Mouse (Mus musculus) forebrain, embryonic 14.5 days (tissue): ENCODE data around the gene Agtpbp1. TPM values are rescaled to one million over a fixed set of nuclear protein-coding genes. Genes with fewer than 3 reads are reported as not detected.

Source experiments
- ATAC-seq: fragments of 200-750 bp; cut with Nextera tagmentation; 2 replicates; pipeline ENCODE4 v1.8.0; 2017; ENCODE audit warnings: mild to moderate bottlenecking, moderate library complexity
- DNase-seq: peaks from one replicate; pipeline ENCODE4 v3.0.0-alpha.2; 2015; ENCODE audit warnings: low spot score
- H3K27ac ChIP-seq: fragments of 300-500 bp; sonication (generic); 2 replicates; pipeline ENCODE4 v1.5.1; 2014; ENCODE audit warnings: low read depth, mild to moderate bottlenecking, control low read depth, low read length, moderate library complexity
- H3K27me3 ChIP-seq: fragments of 300-500 bp; sonication (generic); replicated peaks from 2 replicates; pipeline ENCODE4 v1.6.1; 2014; ENCODE audit warnings: low read length, control low read depth, mixed read lengths; ENCODE audit not compliant: control insufficient read depth, insufficient read depth
- H3K36me3 ChIP-seq: fragments of 300-500 bp; sonication (generic); 2 replicates; pipeline ENCODE4 v1.6.1; 2014; ENCODE audit warnings: low read length, control low read depth; ENCODE audit not compliant: control insufficient read depth, insufficient read depth
- H3K4me1 ChIP-seq: fragments of 300-500 bp; sonication (generic); 2 replicates; pipeline ENCODE4 v1.6.1; 2014; ENCODE audit warnings: antibody characterized with exemption, low read length, control low read depth; ENCODE audit not compliant: control insufficient read depth, insufficient read depth
- H3K4me2 ChIP-seq: fragments of 300-500 bp; sonication (generic); 2 replicates; pipeline ENCODE4 v1.6.1; 2014; ENCODE audit warnings: mild to moderate bottlenecking, control low read depth, low read length
- H3K4me3 ChIP-seq: fragments of 300-500 bp; sonication (generic); 2 replicates; pipeline ENCODE4 v1.5.1; 2014; ENCODE audit warnings: low read depth, low read length, control low read depth
- H3K9ac ChIP-seq: fragments of 300-500 bp; sonication (generic); 2 replicates; pipeline ENCODE4 v1.6.1; 2014; ENCODE audit warnings: mild to moderate bottlenecking, low read length, control low read depth, moderate library complexity
- H3K9me3 ChIP-seq: fragments of 300-500 bp; sonication (generic); replicated peaks from 2 replicates; pipeline ENCODE4 v1.6.1; 2016; ENCODE audit warnings: low read length, control low read depth, mixed read lengths; ENCODE audit not compliant: control insufficient read depth
- WGBS: fragments of 180-500 bp; shearing (Covaris S2); extraction: QIAGEN DNeasy Blood & Tissue Kit; methylation state at CpG from one replicate; pipeline ENCODE4 v1.1.7; 2014; 5-methylcytosine and 5-hydroxymethylcytosine counted together
- polyA plus RNA-seq: library from polyadenylated mRNA; unstranded; fragments of >200 nt; fragmentation: Nextera tagmentation; extraction: Ambion mirVana; gene quantifications from 2 replicates; pipeline ENCODE4 v1.2.1, GENCODE M21; 2014

The Agtpbp1 gene
- polyA plus RNA-seq, 1 experiment from 2014 or later: 51.8 TPM

GRCm38 (mm10) chr13:59534301-59534700 lies 50.7 kb downstream of the Agtpbp1 start:
- Histone ChIP-seq H3K9me3 (no peaks in the 10 kb centered on the region), H3K9ac (no peak overlapping the region), H3K4me1 (no peaks in the 10 kb centered on the region), H3K4me2 (no peak overlapping the region), H3K36me3 (peaks cover 11% of the 10 kb centered on the region), H3K27ac (no peak overlapping the region), H3K27me3 (no peaks in the 10 kb centered on the region), H3K4me3 (no peak overlapping the region)
- no peak for DNase-seq
- ATAC-seq: no peak
- WGBS: 76% methylated on average over 4 of the region's 4 CpGs

DNA sequence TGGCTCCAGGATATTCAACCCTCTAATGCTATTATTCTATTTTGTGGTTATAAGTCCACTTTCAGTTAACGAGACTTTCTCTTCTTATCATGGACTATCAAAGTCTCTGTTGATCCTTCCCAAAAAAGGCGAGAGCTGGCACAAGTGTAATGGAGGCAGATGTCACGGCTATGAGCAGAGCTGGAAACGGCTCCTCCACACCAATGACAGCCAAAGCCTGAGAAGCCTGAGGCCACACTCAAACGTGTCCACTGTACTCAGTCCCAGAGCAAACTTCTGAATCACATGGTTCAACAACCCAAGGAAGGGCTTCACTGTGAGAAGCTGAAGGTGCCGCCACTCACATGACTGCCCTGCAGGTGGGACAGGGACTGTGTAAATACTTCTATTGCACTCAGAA lies 51.7 kb downstream of the Agtpbp1 start:
- Histone ChIP-seq H3K36me3 (peaks cover 14% of the 10 kb centered on the region), H3K4me2 (no peak overlapping the region), H3K4me1 (no peaks in the 10 kb centered on the region), H3K9ac (no peak overlapping the region), H3K27ac (no peak overlapping the region), H3K27me3 (no peaks in the 10 kb centered on the region), H3K9me3 (no peaks in the 10 kb centered on the region), H3K4me3 (no peak overlapping the region)
- ATAC-seq (no peak), DNase-seq (no peak)
- 71% methylated on average over 6 of the region's 6 CpGs for WGBS

- no peak overlapping the region for H3K4me2 ChIP-seq
- WGBS: 54% methylated on average over 2 of the region's 2 CpGs
- H3K4me3 ChIP-seq: no peak overlapping the region
- no peaks in the 10 kb centered on the region for H3K27me3 ChIP-seq
- DNase-seq (peak; percentile 22), ATAC-seq (no peak)
- no peaks in the 10 kb centered on the region for H3K4me1 ChIP-seq
- no peak overlapping the region for H3K27ac ChIP-seq
- H3K36me3 ChIP-seq: peaks cover 30% of the 10 kb centered on the region
- H3K9me3 ChIP-seq: no peaks in the 10 kb centered on the region
- no peak overlapping the region for H3K9ac ChIP-seq
These were observed 53.8 kb downstream of the Agtpbp1 start for GRCm38 (mm10) chr13:59531203-59531602.

GRCm38 (mm10) chr13:59530491-59530890 lies 54.5 kb downstream of the Agtpbp1 start:
- Histone ChIP-seq H3K27ac (no peak overlapping the region), H3K4me1 (no peaks in the 10 kb centered on the region), H3K36me3 (peaks cover 31% of the 10 kb centered on the region), H3K4me2 (no peak overlapping the region), H3K9ac (no peak overlapping the region), H3K9me3 (no peaks in the 10 kb centered on the region), H3K27me3 (no peaks in the 10 kb centered on the region), H3K4me3 (no peak overlapping the region)
- DNase-seq: no peak
- ATAC-seq: no peak
- 90% methylated on average over 8 of the region's 8 CpGs for WGBS

DNA sequence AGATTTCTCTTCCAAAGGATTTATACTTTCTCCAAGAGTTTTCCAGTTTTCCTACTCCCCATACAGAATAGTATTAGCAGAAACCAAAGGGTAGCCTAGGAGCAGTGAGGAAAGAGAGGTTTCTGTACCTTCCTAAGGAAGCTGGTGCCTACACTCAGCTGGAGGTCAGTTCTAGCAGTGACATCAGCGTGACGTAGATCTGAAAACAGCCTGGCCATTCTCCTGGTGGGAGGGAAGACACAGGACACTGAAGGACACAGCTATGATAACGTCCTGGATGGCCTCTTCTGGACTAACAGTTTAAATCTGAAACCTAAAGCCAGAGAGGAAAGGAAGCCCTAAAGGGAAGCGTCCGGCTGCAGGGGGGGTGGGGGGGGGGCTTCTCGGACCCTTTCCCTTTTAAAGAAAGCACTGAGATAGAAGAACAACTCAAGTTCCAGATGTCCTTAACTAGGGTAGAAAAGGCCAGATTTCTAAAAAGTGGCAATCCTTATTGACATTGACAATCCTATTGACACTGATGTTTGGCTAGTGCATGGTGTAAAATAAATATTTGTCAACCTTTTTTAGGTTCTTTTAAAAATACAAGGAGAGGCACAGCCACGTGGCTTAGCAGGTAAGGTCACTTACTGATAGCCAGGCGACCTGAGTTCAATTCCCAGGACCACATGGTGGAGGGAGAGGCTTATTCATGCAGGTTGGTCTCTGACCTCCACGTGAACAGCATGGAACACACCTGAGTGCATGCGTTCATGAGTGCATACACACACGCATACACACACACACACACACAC lies 63.6 kb downstream of the Agtpbp1 start:
- WGBS: 81% methylated on average over 11 of the region's 11 CpGs
- Histone ChIP-seq H3K9ac (no peak overlapping the region), H3K4me1 (no peaks in the 10 kb centered on the region), H3K27ac (no peak overlapping the region), H3K27me3 (no peaks in the 10 kb centered on the region), H3K4me2 (no peak overlapping the region), H3K36me3 (peaks cover 23% of the 10 kb centered on the region), H3K4me3 (no peak overlapping the region), H3K9me3 (no peaks in the 10 kb centered on the region)
- no peak for DNase-seq
- no peak for ATAC-seq

GRCm38 (mm10) chr13:59520834-59521233 lies 64.2 kb downstream of the Agtpbp1 start:
- ATAC-seq (no peak), DNase-seq (no peak)
- Histone ChIP-seq H3K9me3 (no peaks in the 10 kb centered on the region), H3K4me3 (no peak overlapping the region), H3K27ac (no peak overlapping the region), H3K4me2 (no peak overlapping the region), H3K27me3 (no peaks in the 10 kb centered on the region), H3K36me3 (peaks cover 20% of the 10 kb centered on the region), H3K4me1 (no peaks in the 10 kb centered on the region), H3K9ac (no peak overlapping the region)
- WGBS: 85% methylated on average over 2 of the region's 2 CpGs

DNA sequence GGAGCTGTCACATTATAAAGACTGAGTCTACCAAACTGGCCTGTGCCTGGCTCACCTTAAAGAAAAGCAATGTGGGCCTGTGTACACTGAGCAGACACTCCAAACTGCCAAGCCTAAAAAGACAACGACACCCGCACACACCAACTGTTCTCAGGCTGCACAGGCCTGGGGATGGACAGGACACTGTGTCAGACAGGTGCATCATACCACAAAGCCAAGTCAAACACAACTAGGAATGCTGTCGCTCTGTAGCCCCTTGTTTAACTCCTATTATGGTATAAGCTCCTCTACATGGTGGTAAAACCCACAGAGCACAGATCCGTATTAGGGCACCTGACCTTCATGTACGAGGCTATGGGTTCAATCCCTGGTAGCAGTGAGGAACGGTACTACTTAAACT lies 65.5 kb downstream of the Agtpbp1 start:
- H3K9me3 ChIP-seq: no peaks in the 10 kb centered on the region
- H3K36me3 ChIP-seq: peaks cover 13% of the 10 kb centered on the region
- H3K4me1 ChIP-seq: no peaks in the 10 kb centered on the region
- DNase-seq: no peak
- no peak overlapping the region for H3K9ac ChIP-seq
- no peak overlapping the region for H3K4me3 ChIP-seq
- H3K27ac ChIP-seq: no peak overlapping the region
- H3K4me2 ChIP-seq: no peak overlapping the region
- 92% methylated on average over 6 of the region's 6 CpGs for WGBS
- no peaks in the 10 kb centered on the region for H3K27me3 ChIP-seq
- no peak for ATAC-seq

GRCm38 (mm10) chr13:59518016-59518415 lies 67.0 kb downstream of the Agtpbp1 start:
- H3K9me3 ChIP-seq: no peaks in the 10 kb centered on the region
- no peaks in the 10 kb centered on the region for H3K27me3 ChIP-seq
- peaks cover 13% of the 10 kb centered on the region for H3K36me3 ChIP-seq
- no peak overlapping the region for H3K9ac ChIP-seq
- no peak overlapping the region for H3K4me2 ChIP-seq
- H3K27ac ChIP-seq: no peak overlapping the region
- DNase-seq: no peak
- WGBS: 81% methylated on average over 4 of the region's 4 CpGs
- no peaks in the 10 kb centered on the region for H3K4me1 ChIP-seq
- no peak overlapping the region for H3K4me3 ChIP-seq
- no peak for ATAC-seq

GRCm38 (mm10) chr13:59515074-59515473 lies 70.0 kb downstream of the Agtpbp1 start:
- DNase-seq: peak; percentile 9
- no peak for ATAC-seq
- Histone ChIP-seq H3K9me3 (no peaks in the 10 kb centered on the region), H3K27me3 (no peaks in the 10 kb centered on the region), H3K4me2 (no peak overlapping the region), H3K4me1 (no peaks in the 10 kb centered on the region), H3K9ac (no peak overlapping the region), H3K27ac (no peak overlapping the region), H3K4me3 (no peak overlapping the region), H3K36me3 (peaks cover 10% of the 10 kb centered on the region)
- WGBS: 13% methylated on average over 7 of the region's 7 CpGs
